Mouse (Mus musculus) central nervous system, embryonic 11.5 days (tissue): Measurements from ENCODE around the gene Tmem132e. TPM values are rescaled to one million over a fixed set of nuclear protein-coding genes. Genes with fewer than 3 reads are reported as not detected.

Experiments used
- polyA plus RNA-seq: library from polyadenylated mRNA; depleted of rRNA; stranded (reverse); fragments of >200 nt; gene quantifications from 2 replicates; pipeline ENCODE4 v1.2.3, GENCODE M21; 2012; rRNA removed

The Tmem132e gene
- polyA plus RNA-seq, result 2.8 and 6.7 TPM in 2 replicates

DNA sequence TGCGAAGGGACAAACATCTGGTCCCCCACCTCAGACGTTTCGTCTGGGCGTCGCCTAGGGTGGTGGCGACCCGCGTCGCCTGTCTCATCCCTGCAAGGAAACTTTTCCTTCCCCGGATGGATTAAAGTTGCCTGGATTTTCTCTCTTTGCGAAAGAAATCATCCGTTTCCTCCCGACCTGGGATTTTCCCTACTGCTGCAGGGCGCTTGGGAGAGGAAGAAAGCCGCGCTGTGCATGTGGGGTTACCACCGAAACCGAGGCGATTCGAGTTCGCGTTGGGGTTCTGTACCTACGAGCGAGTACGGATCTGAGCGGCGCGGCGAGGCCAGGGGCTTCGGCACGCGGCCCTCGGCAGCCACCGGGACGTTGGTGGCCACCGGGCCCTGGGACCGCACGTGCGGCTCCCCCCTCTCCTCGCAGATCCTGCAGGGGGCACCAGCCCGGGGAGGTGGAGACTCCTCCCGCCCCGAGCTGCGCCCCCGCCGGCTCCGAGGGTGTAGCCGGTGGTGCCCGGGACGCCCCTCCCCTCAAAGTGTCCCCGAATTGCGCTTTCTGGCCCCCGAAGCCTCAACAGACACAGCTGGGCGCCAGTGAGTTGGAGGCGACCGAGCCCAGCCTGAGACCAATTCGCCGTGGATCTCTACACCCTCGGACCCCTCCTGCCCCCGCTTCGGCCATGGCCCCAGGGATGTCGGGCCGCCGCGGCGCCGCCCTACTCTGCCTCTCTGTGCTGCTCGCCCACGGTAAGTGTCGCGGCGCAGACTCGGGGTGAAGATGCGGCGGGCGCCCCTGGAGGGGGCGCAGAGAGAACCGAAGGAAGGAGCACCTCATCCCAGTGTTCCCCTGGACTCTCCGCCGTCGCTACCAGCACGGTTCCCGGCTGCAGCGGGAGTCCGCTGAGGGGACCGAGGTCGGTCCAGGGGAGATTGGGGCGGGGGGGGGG is at the start of gene Tmem132e:
TSS of gene Tmem132e (plus strand) at position 530 of the 943 bp plus-strand sequence.

Other genes with a start within 250 kb of the Tmem132e start
- not detected in 2 replicates for gene Ccl1, start 83.2 kb upstream of the Tmem132e start, polyA plus RNA-seq